Mouse (Mus musculus) liver, embryonic 11.5 days (tissue): ENCODE measurements at regions not wholly inside any gene's neighbourhood (a gene's known extent, or its start where the extent isn't known, plus 50 kb on each side); places are given as distances from the start of the nearest gene placed in this dataset.

ENCODE experiments used
- ATAC-seq: fragments of 200-750 bp; cut with Nextera tagmentation; replicated peaks from 2 replicates; pipeline ENCODE4 v1.8.0; 2017; ENCODE audit warnings: moderate number of reproducible peaks, mild to moderate bottlenecking, moderate TSS enrichment, moderate library complexity; ENCODE audit not compliant: low FRiP score
- DNase-seq: peaks from one replicate; pipeline ENCODE4 v3.0.0-alpha.2; 2017; ENCODE audit warnings: low spot score
- H3K27ac ChIP-seq: fragments of 300-500 bp; sonication (generic); 2 replicates; pipeline ENCODE4 v1.5.1; 2014; ENCODE audit warnings: mild to moderate bottlenecking, low read depth, low read length, control low read depth
- H3K27me3 ChIP-seq: fragments of 300-500 bp; sonication (generic); replicated peaks from 2 replicates; pipeline ENCODE4 v1.6.1; 2014; ENCODE audit warnings: low read length, mixed read lengths; ENCODE audit not compliant: control insufficient read depth, insufficient read depth
- H3K36me3 ChIP-seq: fragments of 300-500 bp; sonication (generic); 2 replicates; pipeline ENCODE4 v1.6.1; 2014; ENCODE audit warnings: mild to moderate bottlenecking, low read length, moderate library complexity, mixed read lengths; ENCODE audit not compliant: control insufficient read depth, insufficient read depth
- H3K4me1 ChIP-seq: fragments of 300-500 bp; sonication (generic); replicated peaks from 2 replicates; pipeline ENCODE4 v1.6.1; 2014; ENCODE audit warnings: low read length, mixed read lengths; ENCODE audit not compliant: control insufficient read depth, insufficient read depth
- H3K4me2 ChIP-seq: fragments of 300-500 bp; sonication (generic); 2 replicates; pipeline ENCODE4 v1.6.1; 2014; ENCODE audit warnings: mild to moderate bottlenecking, control low read depth, moderate library complexity
- H3K4me3 ChIP-seq: fragments of 300-500 bp; sonication (generic); 2 replicates; pipeline ENCODE4 v1.5.1; 2014; ENCODE audit warnings: low read depth, low read length, control low read depth
- H3K9ac ChIP-seq: fragments of 300-500 bp; sonication (generic); 2 replicates; pipeline ENCODE4 v1.6.1; 2014; ENCODE audit warnings: low read depth, low read length, control low read depth
- H3K9me3 ChIP-seq: fragments of 300-500 bp; sonication (generic); 2 replicates; pipeline ENCODE4 v1.6.1; 2016; ENCODE audit warnings: low read length, inconsistent platforms, mixed read lengths; ENCODE audit not compliant: control insufficient read depth
- WGBS: fragments of 180-500 bp; shearing (Covaris S2); extraction: QIAGEN DNeasy Blood & Tissue Kit; methylation state at CpG from one replicate; pipeline ENCODE4 v1.1.7; 2014; 5-methylcytosine and 5-hydroxymethylcytosine counted together

- DNase-seq: no peak
- H3K9me3 ChIP-seq: no peaks in the 10 kb centered on the region
- H3K36me3 ChIP-seq: no peaks in the 10 kb centered on the region
- H3K27ac ChIP-seq: no peak overlapping the region
- H3K4me2 ChIP-seq: no peak overlapping the region
- no peak overlapping the region for H3K9ac ChIP-seq
- ATAC-seq: no peak
- no peak overlapping the region for H3K4me3 ChIP-seq
- no peaks in the 10 kb centered on the region for H3K4me1 ChIP-seq
- H3K27me3 ChIP-seq: no peaks in the 10 kb centered on the region
- 41% methylated on average over 9 of the region's 9 CpGs for WGBS
These were observed 94.1 kb downstream of the Etaa1 start for GRCm38 (mm10) chr11:17859364-17860131.

GRCm38 (mm10) chr11:17864833-17865397 lies 88.8 kb downstream of the Etaa1 start:
- DNase-seq (no peak), ATAC-seq (no peak; the same call in 1 of the 2 replicates)
- Histone ChIP-seq H3K9me3 (no peaks in the 10 kb centered on the region), H3K36me3 (no peaks in the 10 kb centered on the region), H3K27me3 (no peaks in the 10 kb centered on the region), H3K4me3 (no peak overlapping the region), H3K4me1 (no peaks in the 10 kb centered on the region), H3K4me2 (no peak overlapping the region), H3K9ac (no peak overlapping the region), H3K27ac (no peak overlapping the region)
- WGBS: 24% methylated on average over 4 of the region's 4 CpGs

GRCm38 (mm10) chr11:17870690-17871089 lies 83.0 kb downstream of the Etaa1 start:
- no peaks in the 10 kb centered on the region for H3K36me3 ChIP-seq
- H3K9ac ChIP-seq: no peak overlapping the region
- WGBS: 67% methylated on average over 2 of the region's 2 CpGs
- no peaks in the 10 kb centered on the region for H3K27me3 ChIP-seq
- no peaks in the 10 kb centered on the region for H3K4me1 ChIP-seq
- H3K4me3 ChIP-seq: no peak overlapping the region
- no peak for DNase-seq
- H3K4me2 ChIP-seq: no peak overlapping the region
- no peak for ATAC-seq
- no peak overlapping the region for H3K27ac ChIP-seq
- H3K9me3 ChIP-seq: no peaks in the 10 kb centered on the region

GRCm38 (mm10) chr11:17871920-17872319 lies 81.8 kb downstream of the Etaa1 start:
- ATAC-seq (no peak), DNase-seq (no peak)
- H3K9me3 ChIP-seq: no peaks in the 10 kb centered on the region
- H3K27me3 ChIP-seq: no peaks in the 10 kb centered on the region
- 78% methylated on average over 7 of the region's 7 CpGs for WGBS
- no peak overlapping the region for H3K27ac ChIP-seq
- no peak overlapping the region for H3K4me3 ChIP-seq
- H3K4me1 ChIP-seq: no peaks in the 10 kb centered on the region
- H3K9ac ChIP-seq: no peak overlapping the region
- H3K36me3 ChIP-seq: no peaks in the 10 kb centered on the region
- H3K4me2 ChIP-seq: no peak overlapping the region

- Histone ChIP-seq H3K36me3 (no peaks in the 10 kb centered on the region), H3K4me3 (no peak overlapping the region), H3K9ac (no peak overlapping the region), H3K4me1 (no peaks in the 10 kb centered on the region), H3K9me3 (no peaks in the 10 kb centered on the region), H3K4me2 (no peak overlapping the region), H3K27me3 (no peaks in the 10 kb centered on the region), H3K27ac (no peak overlapping the region)
- DNase-seq (no peak), ATAC-seq (no peak)
- 49% methylated on average over 1 of the region's 1 CpGs for WGBS
These were observed 70.4 kb downstream of the Etaa1 start for GRCm38 (mm10) chr11:17883276-17883675.
